Mouse (Mus musculus): ENCODE measurements around the gene Akr1d1. TPM values are rescaled to one million over a fixed set of nuclear protein-coding genes. Genes with fewer than 3 reads are reported as not detected.

Gene Akr1d1
- total and polyA plus RNA-seq, 3 experiments: not detected

DNA sequence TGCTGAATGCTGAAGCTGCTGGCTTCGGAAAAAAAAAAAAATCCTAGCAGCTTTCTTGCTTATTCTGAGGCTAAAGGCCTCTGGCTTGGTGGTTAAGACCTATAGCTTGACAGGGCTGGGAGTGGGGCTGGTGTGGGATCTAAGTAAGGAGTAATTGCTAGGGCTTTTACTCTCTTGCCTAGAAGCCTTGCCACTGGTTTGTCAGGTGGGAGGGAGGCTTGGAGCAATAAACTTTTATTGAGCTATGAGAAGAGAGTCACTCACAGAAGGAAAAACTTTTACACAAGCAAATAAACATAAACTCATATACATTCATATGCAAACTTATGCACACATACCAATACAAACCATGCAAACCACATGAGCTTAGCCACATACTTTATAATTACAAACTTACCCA lies 42.0 kb downstream of the Akr1d1 start:
- H3K9me3 ChIP-seq (replicated peaks): no peaks in the 10 kb centered on the region
- H3K4me1 ChIP-seq (ENCODE audit: insufficient read depth, low read depth, low read length): no peaks in the 10 kb centered on the region
- ATAC-seq (ENCODE audit: extremely low read depth, insufficient number of reproducible peaks, low FRiP score, poor library complexity, severe bottlenecking) (no peak), DNase-seq (ENCODE audit: low spot score) (no peak)
- H3K27me3 ChIP-seq (ENCODE audit: insufficient read depth, low read length): no peaks in the 10 kb centered on the region
- TF ChIP-seq GATA2 (IDR thresholded peaks at IDR 0.05; ENCODE audit: borderline replicate concordance, low read depth, low read length) (no peak), TAL1 (conservative IDR thresholded peaks at IDR 0.05; ENCODE audit: low read depth, low read length) (no peak), CTCF (IDR thresholded peaks at IDR 0.05; ENCODE audit: low read depth, low read length) (no peak), GATA1 (IDR thresholded peaks at IDR 0.05; ENCODE audit: borderline replicate concordance, low read length) (no peak), POLR2AphosphoS5 (IDR thresholded peaks at IDR 0.05; ENCODE audit: insufficient replicate concordance, low read depth, low read length) (no peak)
- H3K36me3 ChIP-seq (replicated peaks): no peaks in the 10 kb centered on the region
- H3K4me3 ChIP-seq (ENCODE audit: low read depth, low read length): no peak overlapping the region

DNA sequence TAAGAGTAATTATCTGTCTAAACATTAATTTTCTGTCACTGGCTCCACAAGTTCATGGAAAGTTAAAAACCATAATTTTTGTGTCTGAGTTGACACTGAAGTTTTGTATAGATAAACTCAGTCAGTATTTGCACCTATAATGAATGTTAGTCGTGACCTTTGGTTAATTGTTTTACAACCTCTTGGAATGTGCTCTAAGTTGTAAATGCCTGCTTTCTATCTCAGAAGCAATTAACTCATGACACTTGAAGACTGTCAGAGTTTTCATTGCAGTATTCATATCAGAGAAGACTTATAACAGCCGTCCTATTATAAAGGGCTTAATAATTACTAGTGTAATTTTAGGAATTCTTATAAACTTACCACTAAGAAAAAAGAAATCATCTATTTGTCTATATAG lies 43.0 kb downstream of the Akr1d1 start:
- Histone ChIP-seq H3K4me3 (ENCODE audit: low read depth, low read length) (no peak overlapping the region), H3K4me1 (ENCODE audit: insufficient read depth, low read depth, low read length) (no peaks in the 10 kb centered on the region), H3K27me3 (ENCODE audit: insufficient read depth, low read length) (no peaks in the 10 kb centered on the region), H3K9me3 (replicated peaks) (no peaks in the 10 kb centered on the region), H3K36me3 (replicated peaks) (no peaks in the 10 kb centered on the region)
- no peak for DNase-seq (ENCODE audit: low spot score)
- no peak for ATAC-seq (ENCODE audit: extremely low read depth, insufficient number of reproducible peaks, low FRiP score, poor library complexity, severe bottlenecking)
- TF ChIP-seq CTCF (IDR thresholded peaks at IDR 0.05; ENCODE audit: low read depth, low read length) (no peak), TAL1 (conservative IDR thresholded peaks at IDR 0.05; ENCODE audit: low read depth, low read length) (no peak), GATA1 (IDR thresholded peaks at IDR 0.05; ENCODE audit: borderline replicate concordance, low read length) (no peak), GATA2 (IDR thresholded peaks at IDR 0.05; ENCODE audit: borderline replicate concordance, low read depth, low read length) (no peak), POLR2AphosphoS5 (IDR thresholded peaks at IDR 0.05; ENCODE audit: insufficient replicate concordance, low read depth, low read length) (no peak)

DNA sequence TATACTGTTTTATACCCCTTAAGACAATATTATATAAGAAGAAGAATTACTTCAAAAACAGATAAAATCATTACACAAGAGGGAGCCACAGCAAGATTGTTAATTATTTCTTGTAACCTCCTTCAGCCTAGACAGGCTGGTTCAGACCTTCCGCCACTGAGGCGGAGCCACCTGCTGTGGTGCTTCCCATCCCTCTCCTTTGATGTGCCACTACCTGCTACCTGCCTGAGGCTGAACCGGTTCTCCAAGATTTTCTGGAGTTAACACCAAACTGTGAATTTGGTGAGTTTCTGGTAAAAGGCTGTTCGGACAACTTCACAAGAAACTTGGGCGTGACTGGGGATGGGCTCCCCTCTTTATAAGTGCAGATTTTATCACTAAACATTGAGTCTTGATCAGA lies 50.5 kb downstream of the Akr1d1 start:
- no peak overlapping the region for H3K4me3 ChIP-seq (ENCODE audit: low read depth, low read length)
- no peaks in the 10 kb centered on the region for H3K4me1 ChIP-seq (ENCODE audit: insufficient read depth, low read depth, low read length)
- H3K27me3 ChIP-seq (ENCODE audit: insufficient read depth, low read length): no peaks in the 10 kb centered on the region
- ATAC-seq (ENCODE audit: extremely low read depth, insufficient number of reproducible peaks, low FRiP score, poor library complexity, severe bottlenecking) (no peak), DNase-seq (ENCODE audit: low spot score) (no peak)
- TF ChIP-seq TAL1 (conservative IDR thresholded peaks at IDR 0.05; ENCODE audit: low read depth, low read length) (no peak), GATA1 (IDR thresholded peaks at IDR 0.05; ENCODE audit: borderline replicate concordance, low read length) (no peak), CTCF (IDR thresholded peaks at IDR 0.05; ENCODE audit: low read depth, low read length) (no peak), POLR2AphosphoS5 (IDR thresholded peaks at IDR 0.05; ENCODE audit: insufficient replicate concordance, low read depth, low read length) (no peak), GATA2 (IDR thresholded peaks at IDR 0.05; ENCODE audit: borderline replicate concordance, low read depth, low read length) (no peak)
- no peaks in the 10 kb centered on the region for H3K36me3 ChIP-seq (replicated peaks)
- H3K9me3 ChIP-seq (replicated peaks): no peaks in the 10 kb centered on the region

DNA sequence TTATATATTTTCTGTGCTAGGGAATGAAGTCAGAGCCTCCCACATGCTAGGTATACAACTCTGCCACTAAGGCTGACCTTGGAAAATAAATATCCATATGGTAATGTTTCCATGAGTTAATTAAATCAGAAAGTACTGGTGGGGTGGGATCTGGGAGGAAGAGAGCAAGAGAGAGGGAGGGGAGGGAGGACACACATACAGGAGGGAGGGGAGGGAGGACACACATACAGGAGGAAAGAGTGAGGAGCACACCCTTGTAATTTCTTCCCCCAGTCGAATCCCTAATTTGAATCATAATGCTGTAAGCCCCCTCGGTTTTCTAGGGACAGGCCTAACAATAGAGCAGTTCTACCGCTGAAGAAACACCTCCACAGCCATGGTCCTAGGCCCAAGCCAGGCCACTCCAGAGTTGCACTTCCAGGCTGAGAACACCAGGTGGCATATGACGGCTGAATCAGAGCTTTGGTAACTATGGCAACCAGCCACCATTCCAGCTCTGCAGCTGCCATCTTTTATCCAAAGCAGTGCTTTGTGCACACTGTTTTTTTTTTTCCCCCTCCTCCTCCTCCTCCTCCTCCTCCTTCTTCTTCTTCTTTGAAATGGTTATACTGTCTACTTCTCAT lies 59.5 kb downstream of the Akr1d1 start:
- ATAC-seq (ENCODE audit: extremely low read depth, insufficient number of reproducible peaks, low FRiP score, poor library complexity, severe bottlenecking) (no peak), DNase-seq (ENCODE audit: low spot score) (no peak)
- no peaks in the 10 kb centered on the region for H3K9me3 ChIP-seq (replicated peaks)
- no peaks in the 10 kb centered on the region for H3K4me1 ChIP-seq (ENCODE audit: insufficient read depth, low read depth, low read length)
- TF ChIP-seq TAL1 (conservative IDR thresholded peaks at IDR 0.05; ENCODE audit: low read depth, low read length): no peak
- TF ChIP-seq POLR2AphosphoS5 (IDR thresholded peaks at IDR 0.05; ENCODE audit: insufficient replicate concordance, low read depth, low read length): no peak
- TF ChIP-seq GATA1 (IDR thresholded peaks at IDR 0.05; ENCODE audit: borderline replicate concordance, low read length): no peak
- TF ChIP-seq GATA2 (IDR thresholded peaks at IDR 0.05; ENCODE audit: borderline replicate concordance, low read depth, low read length): no peak
- TF ChIP-seq CTCF (IDR thresholded peaks at IDR 0.05; ENCODE audit: low read depth, low read length): 0 out of 2 replicates have a peak, but pooled peaks have one; percentile 28
- no peaks in the 10 kb centered on the region for H3K27me3 ChIP-seq (ENCODE audit: insufficient read depth, low read length)
- H3K36me3 ChIP-seq (replicated peaks): no peaks in the 10 kb centered on the region
- H3K4me3 ChIP-seq (ENCODE audit: low read depth, low read length): no peak overlapping the region

DNA sequence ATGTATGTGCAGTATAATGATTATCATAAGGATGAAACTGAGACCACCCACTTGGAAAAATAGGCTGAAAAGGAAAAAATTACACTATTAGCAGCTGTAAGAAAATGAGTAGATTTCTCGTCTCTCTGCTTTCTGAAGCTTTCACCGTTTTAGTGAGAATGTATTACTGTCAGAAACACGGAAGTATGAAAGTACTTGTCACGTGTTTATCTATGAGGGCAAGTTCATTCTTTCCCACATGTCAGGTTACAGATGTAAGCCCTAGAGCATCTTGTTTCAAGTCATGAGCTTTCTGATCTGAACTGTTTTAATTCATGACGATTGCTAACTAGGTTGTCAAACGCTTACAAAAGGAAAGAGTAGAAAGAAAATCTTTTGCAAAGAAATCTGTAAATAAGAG lies 60.8 kb downstream of the Akr1d1 start:
- ATAC-seq (ENCODE audit: extremely low read depth, insufficient number of reproducible peaks, low FRiP score, poor library complexity, severe bottlenecking): no peak

DNA sequence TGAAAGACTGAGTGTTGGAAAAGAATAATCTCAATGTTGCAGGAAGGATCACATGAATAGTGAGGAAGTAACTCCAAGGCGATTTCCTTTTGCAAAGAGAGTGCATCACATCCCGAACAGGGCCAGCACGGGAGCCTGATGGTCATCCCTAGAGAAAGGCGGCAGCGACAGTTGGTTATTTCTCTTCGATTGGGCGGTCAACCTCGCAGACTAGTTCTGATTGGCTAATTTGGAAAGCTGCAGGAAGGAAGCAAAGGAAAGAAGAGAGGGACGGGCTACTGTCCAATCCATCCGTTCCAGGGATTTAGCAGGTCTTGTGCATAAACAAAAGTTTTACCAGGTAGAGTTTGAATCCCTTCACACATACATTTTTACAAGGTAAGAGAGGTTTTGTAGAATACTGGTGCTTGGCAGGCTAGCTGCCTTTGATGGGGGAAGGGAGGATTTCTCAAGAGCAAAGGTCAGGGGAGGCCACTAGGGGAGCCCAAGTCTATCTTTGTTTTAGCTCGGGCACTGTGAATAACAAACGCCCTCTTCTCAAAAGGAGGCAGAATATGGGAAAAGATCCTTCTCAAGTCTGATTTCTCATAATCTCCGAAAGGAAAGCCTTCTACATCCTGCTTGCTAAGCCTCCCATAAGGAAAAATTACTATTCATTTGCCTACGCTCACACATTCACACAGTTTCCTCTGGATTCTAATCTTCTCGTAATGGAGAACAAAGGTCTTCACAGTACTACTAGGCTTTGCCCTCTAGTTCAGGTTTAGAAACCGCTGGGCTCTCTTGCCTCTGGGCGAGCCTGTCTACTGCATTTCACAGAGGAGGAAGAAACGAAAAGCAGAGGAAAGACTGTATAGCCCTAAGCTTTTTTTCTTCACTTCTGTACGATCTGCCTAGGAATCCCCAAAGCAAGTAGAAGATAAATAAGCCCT lies 62.4 kb downstream of the Akr1d1 start:
- no peak for DNase-seq (ENCODE audit: low spot score)
- no peaks in the 10 kb centered on the region for H3K36me3 ChIP-seq (replicated peaks)
- no peak for ATAC-seq (ENCODE audit: extremely low read depth, insufficient number of reproducible peaks, low FRiP score, poor library complexity, severe bottlenecking)

More for the DNA sequence above, 60.8 kb downstream of the Akr1d1 start:
- Histone ChIP-seq H3K4me3 (ENCODE audit: low read depth, low read length) (no peak overlapping the region), H3K36me3 (replicated peaks) (no peaks in the 10 kb centered on the region), H3K9me3 (replicated peaks) (no peaks in the 10 kb centered on the region), H3K27me3 (ENCODE audit: insufficient read depth, low read length) (no peaks in the 10 kb centered on the region), H3K4me1 (ENCODE audit: insufficient read depth, low read depth, low read length) (no peaks in the 10 kb centered on the region)
- TF ChIP-seq CTCF (IDR thresholded peaks at IDR 0.05; ENCODE audit: low read depth, low read length) (no peak), POLR2AphosphoS5 (IDR thresholded peaks at IDR 0.05; ENCODE audit: insufficient replicate concordance, low read depth, low read length) (no peak)
- DNase-seq (ENCODE audit: low spot score): no peak

More for the DNA sequence above, 62.4 kb downstream of the Akr1d1 start:
- Histone ChIP-seq H3K4me1 (ENCODE audit: insufficient read depth, low read depth, low read length) (no peaks in the 10 kb centered on the region), H3K27me3 (ENCODE audit: insufficient read depth, low read length) (no peaks in the 10 kb centered on the region), H3K4me3 (ENCODE audit: low read depth, low read length) (no peak overlapping the region), H3K9me3 (replicated peaks) (no peaks in the 10 kb centered on the region)
- TF ChIP-seq TAL1 (conservative IDR thresholded peaks at IDR 0.05; ENCODE audit: low read depth, low read length) (no peak), POLR2AphosphoS5 (IDR thresholded peaks at IDR 0.05; ENCODE audit: insufficient replicate concordance, low read depth, low read length) (no peak), GATA2 (IDR thresholded peaks at IDR 0.05; ENCODE audit: borderline replicate concordance, low read depth, low read length) (no peak), CTCF (IDR thresholded peaks at IDR 0.05; ENCODE audit: low read depth, low read length) (no peak), GATA1 (IDR thresholded peaks at IDR 0.05; ENCODE audit: borderline replicate concordance, low read length) (no peak)

All from G1E (cell line).